Mouse (Mus musculus) intestine, postnatal 0 days (tissue): ENCODE results near the gene Olfr702. TPM values are rescaled to one million over a fixed set of nuclear protein-coding genes. Genes with fewer than 3 reads are reported as not detected.
A peak's percentile ranks its signal among the peaks of the same experiment; 100 is the strongest.

Experiments
- ATAC-seq: fragments of 200-750 bp; cut with Nextera tagmentation; 2 replicates; pipeline ENCODE4 v1.8.0; 2017; ENCODE audit warnings: mild to moderate bottlenecking, moderate TSS enrichment, moderate library complexity
- H3K27ac ChIP-seq: fragments of 300-500 bp; sonication (generic); 2 replicates; pipeline ENCODE4 v1.5.1; 2014; ENCODE audit warnings: mild to moderate bottlenecking, low read depth, low read length, moderate library complexity
- H3K27me3 ChIP-seq: fragments of 300-500 bp; sonication (generic); replicated peaks from 2 replicates; pipeline ENCODE4 v1.6.1; 2014; ENCODE audit warnings: low read length, mixed read lengths; ENCODE audit not compliant: control insufficient read depth, insufficient read depth
- H3K36me3 ChIP-seq: fragments of 300-500 bp; sonication (generic); 2 replicates; pipeline ENCODE4 v1.6.1; 2014; ENCODE audit warnings: mild to moderate bottlenecking, moderate library complexity; ENCODE audit not compliant: control insufficient read depth, insufficient read depth
- H3K4me1 ChIP-seq: fragments of 300-500 bp; sonication (generic); replicated peaks from 2 replicates; pipeline ENCODE4 v1.6.1; 2014; ENCODE audit warnings: antibody characterized with exemption, low read length, mixed read lengths; ENCODE audit not compliant: control insufficient read depth, insufficient read depth
- H3K4me2 ChIP-seq: fragments of 300-500 bp; sonication (generic); replicated peaks from 2 replicates; pipeline ENCODE4 v1.6.1; 2014; ENCODE audit warnings: low read depth, mild to moderate bottlenecking, moderate library complexity
- H3K4me3 ChIP-seq: fragments of 300-500 bp; sonication (generic); 2 replicates; pipeline ENCODE4 v1.5.1; 2014; ENCODE audit warnings: low read depth, low read length
- H3K9ac ChIP-seq: fragments of 300-500 bp; sonication (generic); 2 replicates; pipeline ENCODE4 v1.6.1; 2014; ENCODE audit warnings: mild to moderate bottlenecking, low read depth, low read length
- H3K9me3 ChIP-seq: fragments of 300-500 bp; sonication (generic); 2 replicates; pipeline ENCODE4 v1.6.1; 2016; ENCODE audit warnings: mixed run types; ENCODE audit not compliant: control insufficient read depth
- CTCF ChIP-seq: sonication (generic); IDR thresholded peaks from 2 replicates; pipeline ENCODE4 v1.5.1; 2016; ENCODE audit warnings: low read depth, mild to moderate bottlenecking, control low read depth, antibody characterized with exemption, moderate library complexity
- WGBS: fragments of 180-500 bp; shearing (Covaris S2); extraction: QIAGEN DNeasy Blood & Tissue Kit; methylation state at CpG from one replicate; pipeline ENCODE4 v1.1.7; 2014; 5-methylcytosine and 5-hydroxymethylcytosine counted together
- polyA plus RNA-seq: library from polyadenylated mRNA; unstranded; fragments of >200 nt; fragmentation: Nextera tagmentation; extraction: Ambion mirVana; gene quantifications from 2 replicates; pipeline ENCODE4 v1.2.1, GENCODE M21; 2015

Olfr702 gene
- polyA plus RNA-seq, 1 experiment from 2014 or later: not detected

DNA sequence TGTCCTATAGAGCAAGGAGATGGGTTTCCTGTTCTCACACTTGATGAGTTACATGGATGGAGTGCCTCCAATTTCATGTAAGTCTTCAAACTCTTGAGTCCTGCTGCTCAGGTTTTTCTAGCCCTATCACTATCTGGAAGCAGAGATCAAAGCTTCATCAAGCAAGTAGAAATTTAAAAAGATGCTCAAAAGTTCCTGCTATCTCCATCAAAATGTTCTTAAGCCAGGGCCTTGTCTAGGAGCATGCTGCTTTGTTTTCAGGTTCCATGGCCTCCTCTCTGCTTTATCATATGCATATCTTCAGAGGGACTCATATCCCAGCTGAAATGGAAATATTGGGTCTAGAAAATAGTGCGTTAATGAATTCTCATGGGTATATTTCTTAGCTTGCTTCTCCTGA is 25.0 kb downstream of the Olfr702 start, which contains the start of gene Olfr700:
TSS of gene Olfr700 (minus strand) at position 101 of the 400 bp plus-strand sequence.
- no peak within 1 kb of the TSS for H3K9ac ChIP-seq
- no peak within 1 kb of the TSS for H3K27ac ChIP-seq
- H3K4me1 ChIP-seq: no peaks in the 10 kb centered on the region
- no peaks in the 10 kb centered on the region for H3K9me3 ChIP-seq
- no peaks in the 10 kb centered on the region for H3K36me3 ChIP-seq
- H3K4me3 ChIP-seq: no peak within 1 kb of the TSS
- TF ChIP-seq CTCF: no peak
- no peaks in the 10 kb centered on the region for H3K27me3 ChIP-seq
- 82% methylated on average over 1 of the region's 1 CpGs for WGBS
- ATAC-seq: no peak
- no peak within 1 kb of the TSS for H3K4me2 ChIP-seq

DNA sequence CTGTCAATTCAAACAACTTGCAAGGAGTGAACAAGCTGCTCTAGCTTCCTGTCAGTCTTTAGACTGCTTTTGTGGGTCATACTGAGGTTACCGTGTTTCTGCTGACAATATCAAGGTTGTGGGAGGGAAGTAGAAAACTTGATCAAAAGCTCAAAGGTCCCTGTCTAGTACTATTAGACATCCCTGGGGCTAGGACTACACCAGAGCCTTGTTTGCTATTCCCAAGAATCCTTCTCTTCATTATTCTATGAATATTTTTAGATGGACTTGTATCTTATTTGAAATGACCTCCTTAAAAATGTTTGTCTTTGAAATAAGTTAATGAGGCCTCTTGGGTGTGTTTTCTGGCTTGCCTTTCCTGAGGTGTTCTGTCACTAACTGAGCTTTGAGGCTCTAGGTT is 40.6 kb downstream of the Olfr702 start, which contains the start of gene Olfr699:
TSS of gene Olfr699 (minus strand) at position 101 of the 400 bp plus-strand sequence.
- H3K27me3 ChIP-seq: no peaks in the 10 kb centered on the region
- 72% methylated on average over 1 of the region's 1 CpGs for WGBS
- H3K36me3 ChIP-seq: no peaks in the 10 kb centered on the region
- no peaks in the 10 kb centered on the region for H3K4me1 ChIP-seq
- no peak within 1 kb of the TSS for H3K4me2 ChIP-seq
- H3K9me3 ChIP-seq: no peaks in the 10 kb centered on the region
- TF ChIP-seq CTCF: no peak
- H3K9ac ChIP-seq: no peak within 1 kb of the TSS
- H3K27ac ChIP-seq: no peak within 1 kb of the TSS
- ATAC-seq: no peak
- H3K4me3 ChIP-seq: no peak within 1 kb of the TSS

DNA sequence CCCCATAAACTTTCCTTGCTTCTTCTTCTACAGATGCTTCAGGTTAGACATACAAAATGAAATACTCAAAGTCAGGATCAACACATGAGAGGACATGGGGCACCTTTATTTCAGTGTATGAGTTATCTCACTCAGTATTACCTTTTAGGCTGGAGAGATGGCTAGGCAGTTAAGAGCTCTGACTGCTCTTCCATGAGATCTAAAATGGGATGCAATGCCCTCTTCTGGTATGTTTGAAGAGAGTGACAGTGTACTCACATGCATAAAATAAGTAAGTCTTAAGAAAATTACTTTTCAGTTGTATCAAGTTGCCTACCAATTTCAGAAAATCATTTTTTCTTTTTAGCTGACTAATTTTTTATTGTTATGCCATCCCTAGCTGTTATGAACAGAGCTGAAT is 45.4 kb downstream of the Olfr702 start:
- Histone ChIP-seq H3K4me2 (no peak overlapping the region), H3K9ac (no peak overlapping the region), H3K27me3 (no peaks in the 10 kb centered on the region), H3K4me1 (no peaks in the 10 kb centered on the region), H3K27ac (no peak overlapping the region), H3K9me3 (no peaks in the 10 kb centered on the region), H3K4me3 (no peak overlapping the region), H3K36me3 (no peaks in the 10 kb centered on the region)
- peak; percentile 29 for TF ChIP-seq CTCF
- ATAC-seq: no peak

Other genes starting within 250 kb of the Olfr702 start
- not detected in 2 replicates for gene Olfr693, start 153.3 kb downstream of the Olfr702 start, polyA plus RNA-seq
- not detected in 2 replicates for gene Olfr694, start 142.1 kb downstream of the Olfr702 start, polyA plus RNA-seq
- not detected in 2 replicates for gene Olfr695, start 117.5 kb downstream of the Olfr702 start, polyA plus RNA-seq
- gene Olfr697, start 91.5 kb downstream of the Olfr702 start, polyA plus RNA-seq: not detected in 2 replicates
- gene Olfr698, start 78.5 kb downstream of the Olfr702 start, polyA plus RNA-seq: not detected in 2 replicates
- gene Olfr699, start 40.7 kb downstream of the Olfr702 start, polyA plus RNA-seq: not detected in 2 replicates
- not detected in 2 replicates for gene Olfr700, start 25.1 kb downstream of the Olfr702 start, polyA plus RNA-seq
- not detected in 2 replicates for gene Olfr701, start 19.8 kb downstream of the Olfr702 start, polyA plus RNA-seq
- gene Olfr703, start 9.5 kb upstream of the Olfr702 start, polyA plus RNA-seq: not detected in 2 replicates
- not detected in 2 replicates for gene Olfr704, start 29.3 kb upstream of the Olfr702 start, polyA plus RNA-seq
- gene Olfr705, start 43.0 kb upstream of the Olfr702 start, polyA plus RNA-seq: not detected in 2 replicates
- not detected in 2 replicates for gene Olfr706, start 54.3 kb upstream of the Olfr702 start, polyA plus RNA-seq
- not detected in 2 replicates for gene Olfr707, start 67.3 kb upstream of the Olfr702 start, polyA plus RNA-seq
- gene Olfr1532-ps1, start 74.1 kb upstream of the Olfr702 start, polyA plus RNA-seq: not detected in 2 replicates
- not detected in 2 replicates for gene Olfr709-ps1, start 98.3 kb upstream of the Olfr702 start, polyA plus RNA-seq
- not detected in 2 replicates for gene Olfr710, start 114.4 kb upstream of the Olfr702 start, polyA plus RNA-seq
- gene Olfr6, start 130.0 kb upstream of the Olfr702 start, polyA plus RNA-seq: not detected in 2 replicates
- gene Olfr711, start 141.6 kb upstream of the Olfr702 start, polyA plus RNA-seq: not detected in 2 replicates
- gene Olfr2, start 172.2 kb upstream of the Olfr702 start, polyA plus RNA-seq: not detected in 2 replicates
- gene Olfr713, start 197.3 kb upstream of the Olfr702 start, polyA plus RNA-seq: not detected in 2 replicates
- gene Olfr714, start 237.1 kb upstream of the Olfr702 start, polyA plus RNA-seq: not detected in 2 replicates